In the genomic region with DNA sequence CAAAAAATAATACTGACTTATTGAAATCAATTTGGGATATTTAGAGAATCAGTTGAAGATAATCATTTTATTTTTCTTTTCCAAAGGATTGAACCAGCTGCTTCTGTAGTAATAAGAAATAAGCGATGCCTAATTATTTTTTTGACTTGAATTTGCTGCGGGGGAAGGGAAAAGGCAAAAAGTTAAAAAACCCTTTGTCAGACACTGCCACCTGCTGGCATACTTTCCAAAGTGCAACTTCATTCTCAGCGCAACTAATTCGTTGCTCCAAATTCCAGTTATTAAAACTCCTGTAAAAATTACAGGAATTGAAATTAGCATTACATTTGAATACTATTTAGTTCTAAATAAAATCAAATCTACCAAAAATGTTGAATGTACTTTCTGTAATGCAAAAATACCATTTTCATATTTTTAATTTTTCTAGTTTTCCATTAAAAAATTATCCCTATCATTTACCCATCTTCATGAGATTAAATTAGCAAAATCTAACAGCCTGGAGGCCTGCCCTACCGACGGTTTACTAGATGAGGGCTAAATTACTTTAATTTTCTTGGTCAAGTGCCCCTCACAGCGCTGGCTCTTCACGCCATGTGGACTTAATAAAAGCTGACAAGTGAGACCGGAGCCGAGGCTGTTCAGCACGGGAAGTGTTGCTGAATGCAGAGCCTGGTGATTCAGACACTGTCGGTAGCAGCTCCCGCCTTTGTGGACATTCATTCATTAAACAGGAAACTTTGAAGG, we compare ENCODE assay signal across 8 mouse cellular contexts.
DNase-seq lines count a peak whose midpoint lies in the region; ATAC-seq and TF ChIP-seq lines count a peak whose summit lies in the region.

No protein-coding gene starts in this region.

- no peaks in the 10 kb centered on the region for H3K79me3 ChIP-seq in C2C12 (ENCODE audit: low read depth)

- 24% methylated on average over 13 of the region's 13 CpGs for WGBS in liver, postnatal 0 days (ENCODE audit: insufficient replicate concordance)

- no peaks in the 10 kb centered on the region for H3K79me2 ChIP-seq in C2C12 (ENCODE audit: control insufficient read depth, insufficient read depth)

- no peak overlapping the region for H3K4me2 ChIP-seq in liver, postnatal 0 days (ENCODE audit: low read depth, low read length)

- no peaks in the 10 kb centered on the region for H3K36me3 ChIP-seq in C2C12 (ENCODE audit: control insufficient read depth, insufficient read depth)
- no peaks in the 10 kb centered on the region for H3K36me3 ChIP-seq in liver, postnatal 0 days (replicated peaks; ENCODE audit: insufficient read depth, low read length)

- no peak for TF ChIP-seq EP300 in liver, postnatal 0 days (IDR thresholded peaks at IDR 0.05; ENCODE audit: low read depth)

- DNase-seq in cerebellum, adult 11 months = peak; percentile 11
- no peak for DNase-seq in cerebellum, adult 11-12 months
- DNase-seq in cerebellum, adult 9-11 months = peak; percentile 8
- DNase-seq in kidney, postnatal 10 days = peak; percentile 79
- DNase-seq in liver, postnatal 0 days = peak; percentile 47
- DNase-seq in retina, postnatal 7 days (ENCODE audit: low read depth, low spot score) = peak; percentile 35

- TF ChIP-seq CTCF in C2C12 (IDR thresholded peaks at IDR 0.05; ENCODE audit: control insufficient read depth, insufficient read depth, insufficient read length) = peak; percentile 9
- TF ChIP-seq CTCF in liver, postnatal 0 days (IDR thresholded peaks at IDR 0.05; ENCODE audit: low read depth) = peak; percentile 70

- H3K4me1 ChIP-seq in liver, postnatal 0 days (ENCODE audit: insufficient read depth) = no peaks in the 10 kb centered on the region

- no peak overlapping the region for H3K4me3 ChIP-seq in C2C12 (ENCODE audit: insufficient read depth, poor library complexity, severe bottlenecking)
- no peak overlapping the region for H3K4me3 ChIP-seq in liver, postnatal 0 days (ENCODE audit: low read depth, low read length)

- ATAC-seq in granulocyte monocyte progenitor cell, adult 5-6 weeks (replicated peaks; ENCODE audit: poor library complexity, severe bottlenecking) = peak; percentile 56
- ATAC-seq in liver, postnatal 0 days = no peak

- H3K9me3 ChIP-seq in liver, postnatal 0 days (ENCODE audit: low read length) = no peaks in the 10 kb centered on the region

- no peak overlapping the region for H3K9ac ChIP-seq in liver, postnatal 0 days (replicated peaks)

- no peak overlapping the region for H3K27ac ChIP-seq in liver, postnatal 0 days (ENCODE audit: low read depth)

- peaks cover 9% of the 10 kb centered on the region for H3K27me3 ChIP-seq in C2C12 (ENCODE audit: control insufficient read depth, insufficient read depth, insufficient read length)
- H3K27me3 ChIP-seq in liver, postnatal 0 days (ENCODE audit: insufficient read depth, low read length) = no peaks in the 10 kb centered on the region

- H3ac ChIP-seq in C2C12 (ENCODE audit: control insufficient read depth, insufficient read length, low read depth) = no peak overlapping the region

TF ChIP-seq in C2C12, 6 proteins besides CTCF, POLR2A, EP300 and RAD21:
- TF ChIP-seq MYOD1 (IDR thresholded peaks at IDR 0.05; ENCODE audit: control insufficient read depth, insufficient read length, low read depth) (no peak), MAX (IDR thresholded peaks at IDR 0.05) (no peak), MYOG (IDR thresholded peaks at IDR 0.05; ENCODE audit: control insufficient read depth, extremely low read depth, insufficient read length) (no peak), USF1 (IDR thresholded peaks at IDR 0.05; ENCODE audit: low read depth) (no peak), FOSL1 (IDR thresholded peaks at IDR 0.05; ENCODE audit: insufficient read depth, low read length, poor library complexity, severe bottlenecking) (no peak), CEBPB (IDR thresholded peaks at IDR 0.05; ENCODE audit: low read depth) (no peak)
